Mouse (Mus musculus) embryo, embryonic 10.5 days (tissue): ENCODE measurements at regions not wholly inside any gene's neighbourhood (a gene's known extent, or its start where the extent isn't known, plus 50 kb on each side); places are given as distances from the start of the nearest gene placed in this dataset.

Experiments used
- DNase-seq: peaks from one replicate; pipeline ENCODE4 v3.0.0-alpha.2; 2015; ENCODE audit warnings: low spot score

- no peak for DNase-seq
Measured at GRCm38 (mm10) chr13:101625922-101626321, 142.1 kb downstream of the Pik3r1 start.

DNA sequence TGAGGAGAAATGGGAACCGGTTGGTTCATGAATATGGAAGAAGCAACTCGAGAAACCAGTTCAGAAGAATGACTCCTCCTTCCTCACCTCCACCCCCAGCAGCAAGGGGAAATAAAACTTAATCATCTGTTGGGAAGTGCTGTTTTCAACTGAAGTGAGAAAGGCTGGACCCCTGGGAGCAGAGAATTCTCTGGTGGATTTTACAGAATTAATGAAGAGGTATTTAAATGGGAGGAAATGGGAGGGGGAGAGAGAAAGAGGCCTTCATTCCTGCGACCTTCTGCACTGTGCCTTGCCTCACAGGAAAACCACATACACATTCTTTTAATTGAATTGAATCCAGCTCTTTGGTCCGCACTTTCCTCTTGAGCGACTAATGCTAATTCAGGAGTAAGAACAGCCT is 143.8 kb downstream of the Pik3r1 start:
- no peak for DNase-seq

DNA sequence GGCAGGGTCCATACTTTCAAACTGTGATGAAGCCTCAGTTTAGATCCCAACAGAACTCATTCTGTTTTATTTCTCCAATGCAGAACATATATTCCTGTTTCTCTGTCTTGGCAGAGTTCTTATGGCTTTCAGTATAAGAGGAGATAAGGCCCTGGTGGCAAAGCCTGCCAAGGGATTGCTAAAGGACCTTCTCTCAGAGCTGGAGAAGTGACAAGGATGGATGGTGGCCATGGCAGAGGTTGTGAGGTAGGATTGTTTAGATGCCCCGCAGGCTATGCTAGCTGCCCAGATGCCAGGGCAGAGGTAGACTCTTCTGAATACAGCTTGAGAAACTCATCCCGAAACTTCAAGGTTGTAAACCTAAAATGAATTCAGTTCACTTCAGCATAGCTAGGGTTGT is 145.4 kb downstream of the Pik3r1 start:
- no peak for DNase-seq

DNA sequence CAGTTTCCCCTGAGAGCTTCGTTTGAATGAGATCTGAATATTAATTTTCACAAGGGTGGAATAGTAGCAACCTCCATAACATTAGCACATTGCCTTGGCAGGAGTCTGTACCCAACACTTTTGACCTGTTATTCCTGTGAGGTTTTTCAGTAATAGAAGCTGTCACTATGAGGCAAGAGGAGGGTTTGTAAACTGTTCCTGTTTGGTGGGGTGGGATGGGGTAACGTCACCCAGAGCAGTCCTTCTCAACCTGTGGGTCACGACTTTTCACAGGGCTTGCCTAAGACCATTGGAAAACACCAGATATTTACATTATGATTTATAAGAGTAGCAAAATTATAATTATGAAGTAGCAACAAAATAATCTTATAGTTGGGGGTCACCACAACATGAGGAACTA is 147.4 kb downstream of the Pik3r1 start:
- DNase-seq, result no peak

GRCm38 (mm10) chr13:101619154-101619553 is 148.9 kb downstream of the Pik3r1 start:
- DNase-seq, result no peak

- no peak for DNase-seq
Measured at GRCm38 (mm10) chr13:101612786-101613185, 155.2 kb downstream of the Pik3r1 start.

DNA sequence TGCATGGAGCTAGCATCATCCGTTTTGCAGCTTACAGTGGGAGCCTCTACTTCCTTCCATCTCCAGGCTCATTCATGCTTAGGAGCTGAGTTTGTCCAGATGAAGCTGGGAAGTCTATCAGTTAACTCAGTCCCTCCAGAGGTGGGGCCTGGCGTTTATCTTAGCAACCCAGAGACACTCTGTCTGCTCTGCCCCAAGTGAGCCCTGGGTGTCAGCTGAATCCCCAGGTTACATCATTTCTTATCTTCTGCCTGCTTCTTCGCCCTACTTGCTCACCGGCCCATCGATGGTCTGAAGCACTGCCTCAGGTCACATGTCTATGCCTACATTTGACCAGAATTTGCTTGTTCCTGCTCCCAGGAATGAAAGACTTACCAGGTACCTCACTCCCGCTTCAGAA is 156.3 kb downstream of the Pik3r1 start:
- DNase-seq, result no peak

- DNase-seq, result no peak
Measured at GRCm38 (mm10) chr13:101606184-101606730, 161.8 kb downstream of the Pik3r1 start.

- DNase-seq, result no peak
Measured at GRCm38 (mm10) chr13:101605685-101606084, 162.3 kb downstream of the Pik3r1 start.

DNA sequence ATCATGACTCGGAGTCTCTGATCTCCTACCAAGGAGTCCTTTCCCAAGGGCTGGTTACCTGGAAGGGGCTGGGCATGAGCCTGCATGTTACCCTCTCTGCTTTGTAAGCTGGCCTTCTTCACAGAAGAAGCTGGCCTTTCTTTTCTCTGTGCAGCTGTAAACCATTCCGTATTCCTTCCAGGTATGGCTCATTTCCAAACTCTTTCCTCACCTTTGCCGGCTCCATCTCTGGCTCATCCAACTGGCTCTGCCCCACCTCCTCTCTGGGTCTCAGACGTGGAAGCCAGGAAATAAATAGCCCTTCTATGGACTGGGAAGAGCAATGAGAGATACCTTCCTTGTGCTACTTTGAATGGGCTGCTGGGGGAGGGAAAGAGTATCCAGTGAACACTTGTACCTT is 163.0 kb downstream of the Pik3r1 start:
- DNase-seq, result no peak

DNA sequence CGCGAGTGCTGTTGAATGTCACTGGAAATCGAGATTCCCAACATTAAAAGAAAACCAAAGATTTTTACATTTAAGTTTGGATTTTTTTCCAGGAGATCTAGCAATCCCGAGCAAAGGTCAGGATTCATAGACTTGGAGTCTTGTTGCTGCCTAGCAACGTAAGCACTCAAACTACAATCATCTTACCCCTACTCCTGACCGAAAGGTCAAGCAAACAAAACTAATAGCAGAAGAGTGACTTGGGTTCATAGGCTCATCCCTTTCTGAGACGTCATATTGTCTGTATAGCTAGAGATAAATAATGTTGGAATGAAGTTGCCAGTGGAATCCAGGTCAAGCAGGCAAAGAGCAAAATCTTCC is 169.9 kb downstream of the Pik3r1 start:
- DNase-seq, result no peak

DNA sequence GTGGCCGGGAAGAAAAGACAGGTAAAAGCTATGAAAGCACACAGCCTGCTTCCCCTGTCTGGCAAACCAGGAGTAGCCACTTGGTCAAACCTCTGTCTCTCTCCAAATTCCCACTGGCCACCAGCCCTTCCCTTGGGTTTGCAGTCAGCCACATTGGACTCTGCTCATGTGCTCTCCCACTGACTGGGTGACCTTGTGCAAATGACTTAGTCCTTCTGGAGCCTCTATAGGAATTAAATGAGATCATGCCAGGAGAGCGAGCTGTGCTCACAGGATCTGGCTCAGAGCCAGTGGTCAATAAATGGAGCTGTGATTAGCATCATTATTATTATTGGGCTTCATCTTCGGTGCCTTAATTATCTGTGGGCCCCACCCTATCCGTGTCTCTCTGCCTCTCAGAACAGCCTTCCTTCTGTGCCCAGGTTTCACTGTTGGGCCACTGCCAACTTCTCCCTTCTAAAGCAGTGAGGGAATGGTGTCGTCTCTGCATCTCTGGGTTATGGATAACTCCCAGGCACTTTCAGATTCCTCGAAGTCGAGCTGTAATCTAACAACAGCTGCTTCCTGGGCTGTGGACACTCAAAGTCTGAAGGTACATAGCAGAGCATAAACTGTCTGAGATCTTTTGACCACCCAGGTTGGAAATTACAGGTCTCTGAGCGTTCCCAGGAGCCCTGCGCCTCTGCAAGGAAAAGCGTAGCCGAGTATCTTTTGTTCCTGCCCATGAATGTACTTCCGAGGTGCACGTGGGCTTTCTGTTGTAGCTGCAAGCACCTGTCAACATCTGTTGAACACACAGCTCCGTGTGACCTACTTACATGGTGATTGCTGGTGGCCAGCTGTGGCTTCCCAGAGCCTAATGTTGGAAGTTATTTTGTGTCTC is 170.5 kb downstream of the Pik3r1 start:
- DNase-seq, result no peak

- DNase-seq, result no peak
Measured at GRCm38 (mm10) chr13:101594511-101595175, 173.4 kb downstream of the Pik3r1 start.

- no peak for DNase-seq
Measured at GRCm38 (mm10) chr13:101592355-101592754, 175.7 kb downstream of the Pik3r1 start.

GRCm38 (mm10) chr13:101588905-101589304 is 179.1 kb downstream of the Pik3r1 start:
- no peak for DNase-seq

- DNase-seq, result no peak
Measured at GRCm38 (mm10) chr13:101586787-101587186, 181.2 kb downstream of the Pik3r1 start.

- DNase-seq, result no peak
Measured at GRCm38 (mm10) chr13:101576481-101576880, 191.5 kb downstream of the Pik3r1 start.

GRCm38 (mm10) chr13:101572809-101573590 is 195.0 kb downstream of the Pik3r1 start:
- DNase-seq, result no peak

DNA sequence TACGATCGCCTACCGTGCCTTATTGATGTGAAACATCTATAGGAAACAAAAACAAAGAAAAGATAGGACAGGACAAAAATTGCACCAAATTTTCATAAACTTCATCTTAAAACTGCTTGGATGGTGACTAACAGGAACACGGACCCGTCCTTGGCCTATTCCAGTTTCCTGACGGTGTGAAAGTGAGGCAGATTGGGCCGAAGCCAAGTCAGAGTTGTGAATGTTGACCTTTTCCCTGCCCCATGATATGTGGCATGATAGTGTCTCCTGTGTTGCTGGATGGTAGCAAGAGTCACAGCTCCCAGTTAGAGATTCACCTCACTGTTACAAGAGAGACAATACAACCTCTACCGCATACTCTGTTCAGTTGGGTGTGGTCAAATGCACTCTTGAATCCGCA is 195.8 kb downstream of the Pik3r1 start:
- no peak for DNase-seq

- no peak for DNase-seq
Measured at GRCm38 (mm10) chr13:101570034-101570433, 198.0 kb downstream of the Pik3r1 start.

DNA sequence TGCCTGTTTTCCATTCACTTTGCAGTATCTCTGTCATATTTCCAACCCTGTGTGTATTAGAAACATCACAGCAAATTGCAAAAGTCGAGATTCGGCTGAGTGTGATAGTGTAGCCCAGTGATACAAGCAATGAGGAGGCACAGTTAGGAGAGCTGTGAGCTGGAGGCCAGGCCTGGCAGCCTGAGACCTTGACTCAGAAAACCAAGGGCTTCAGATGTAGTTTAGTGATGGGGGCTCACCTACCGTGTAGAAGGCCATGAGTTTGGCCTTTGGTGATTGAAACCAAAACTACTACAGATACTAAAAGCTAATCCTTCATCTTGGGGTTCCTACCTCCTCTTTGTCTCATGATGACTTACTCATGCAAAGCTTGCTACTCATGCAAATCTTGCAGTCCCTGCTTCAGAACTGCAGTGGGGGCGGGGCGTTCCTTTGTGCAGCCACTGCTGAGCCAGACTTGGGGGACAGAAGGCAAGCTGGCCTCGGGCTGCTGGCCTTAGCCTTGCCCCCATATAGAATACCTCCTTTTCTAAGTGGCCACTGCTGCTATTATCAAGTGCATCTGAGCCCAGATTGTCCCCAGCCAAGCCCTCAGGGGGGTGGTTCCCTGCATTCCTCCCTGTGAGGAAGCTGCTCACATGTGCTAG is 198.9 kb downstream of the Pik3r1 start:
- peak; percentile 43 for DNase-seq

DNA sequence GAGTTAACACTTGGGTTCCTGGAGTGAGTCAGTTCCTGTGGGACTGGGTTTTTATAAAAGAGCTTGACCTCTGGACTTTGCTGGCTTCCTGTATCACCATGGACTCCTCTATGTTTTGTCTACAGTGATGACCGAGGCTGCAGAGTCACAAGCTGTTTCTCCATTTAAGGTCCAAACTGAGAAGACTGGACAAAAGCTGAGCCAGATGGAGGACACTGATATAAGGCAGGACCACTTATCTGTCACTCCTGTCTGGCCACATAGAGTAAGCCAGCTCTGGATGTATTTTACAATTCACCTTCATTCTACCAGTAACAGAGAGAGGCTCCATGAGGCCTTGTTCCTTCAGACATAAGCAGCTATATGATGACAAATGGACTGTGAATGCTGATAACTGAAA is 202.7 kb downstream of the Pik3r1 start:
- no peak for DNase-seq
